Mouse (Mus musculus) Patski (cell line): Measurements from ENCODE around the gene Ccdc146. TPM values are rescaled to one million over a fixed set of nuclear protein-coding genes. Genes with fewer than 3 reads are reported as not detected.

Experiments used
- ATAC-seq: fragments of 100-300 bp; one replicate; pipeline ENCODE4 v1.8.0; 2021
- CTCF ChIA-PET: fragments of 350-600 bp; sonication (Branson Sonifier 250); formaldehyde crosslinking; loops from one replicate; lab custom pipeline; 2022; ENCODE audit warnings: inconsistent platforms; lab: Charles Lee
- POLR2A ChIA-PET: fragments of 350-600 bp; sonication (Branson Sonifier 250); formaldehyde crosslinking; loops from one replicate; lab custom pipeline; 2022; ENCODE audit warnings: antibody characterized with exemption, inconsistent platforms; lab: Charles Lee
- DNase-seq: peaks from one replicate; pipeline ENCODE4 v3.0.0-alpha.2; 2011; ENCODE audit warnings: low read depth, low spot score
- H3K27me3 ChIP-seq: fragments of 371-371 bp; one replicate; pipeline ENCODE4 v1.5.1; 2021
- CTCF ChIP-seq: fragments of 100-300 bp; IDR thresholded peaks from one replicate; pipeline ENCODE4 v1.5.1; 2021
- in situ Hi-C: fragments of 300-500 bp; cut with MboI; formaldehyde crosslinking; loops from 3 replicates; pipeline ENCODE4 v1.11.1; 2018; ENCODE audit warnings: low pct_unique_long_range_greater_than_20kb, mixed read lengths
- polyA plus RNA-seq: library from polyadenylated mRNA; unstranded; gene quantifications from one replicate; pipeline ENCODE4 v1.2.3, GENCODE M21; 2021

Ccdc146 gene
- 0.37 TPM for polyA plus RNA-seq

DNA sequence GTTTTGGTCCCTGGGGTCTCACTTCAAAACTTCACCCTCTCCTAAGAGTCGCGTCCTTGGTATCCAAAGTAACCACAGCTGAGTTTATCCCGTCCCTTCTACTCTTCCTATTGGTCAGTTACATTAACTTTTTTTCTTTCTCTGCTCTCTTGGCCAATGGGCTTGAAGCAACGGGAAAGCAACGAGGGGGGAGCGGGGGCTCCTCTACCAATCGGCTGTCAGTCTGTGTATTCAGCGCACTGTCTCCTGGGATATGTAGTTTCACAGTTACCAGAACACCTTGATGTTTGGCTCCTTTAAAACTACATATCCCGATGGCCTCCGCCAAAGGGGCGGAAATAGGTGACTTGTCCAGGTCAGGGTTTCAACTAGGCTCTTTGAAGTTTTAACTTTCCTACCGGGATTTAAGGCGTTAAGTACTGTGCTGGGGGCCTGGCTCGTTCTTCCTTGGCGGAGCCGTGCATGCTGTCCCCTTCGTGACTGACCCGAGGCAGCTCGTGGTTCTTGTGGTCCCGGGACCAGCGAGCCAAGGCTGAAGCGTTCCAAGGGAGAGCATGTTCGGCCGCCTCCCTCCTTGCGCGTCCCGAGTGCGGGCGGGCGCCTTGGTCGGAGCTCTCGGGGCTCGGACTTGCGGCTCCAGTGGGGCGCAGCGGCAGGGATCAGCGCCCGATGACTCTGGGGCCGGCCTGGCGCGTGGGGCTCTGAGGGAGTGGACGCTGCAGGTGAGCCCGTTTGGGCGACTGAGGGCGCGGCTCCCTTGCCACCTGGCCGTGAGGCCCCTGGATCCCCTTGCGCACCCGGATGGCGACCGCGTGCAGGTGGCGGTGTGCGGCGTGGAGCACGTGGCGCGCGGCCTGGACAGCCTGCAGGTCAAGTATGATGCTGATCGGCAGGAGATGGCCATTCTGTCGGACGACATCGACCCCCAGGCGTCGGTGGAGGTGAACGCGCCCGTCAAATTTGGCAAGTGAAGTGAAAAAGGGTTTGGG, at the start of gene Ccdc146, which contains the start of gene Fam185a:
TSS of gene Ccdc146 (minus strand) at position 64 of the 989 bp plus-strand sequence.
TSS of gene Fam185a (plus strand) at position 345 of the 989 bp plus-strand sequence.
- ChIA-PET POLR2A (no interaction called here), CTCF (interaction anchor here (1.3 to 1.4 kb wide), 2 partner anchors 157 to 216 kb away, joined by 3 to 4 read pairs; no protein-coding TSS in a partner anchor)
- DNase-seq (peak; percentile 95), ATAC-seq (peak; percentile 98)
- TF ChIP-seq CTCF = no peak
- in situ Hi-C loops = loop anchor here (5.0 to 25.0 kb wide), 4 partner anchors 162 to 513 kb away; no protein-coding TSS in a partner anchor
- peaks cover 6% of the 10 kb centered on the region for H3K27me3 ChIP-seq

DNA sequence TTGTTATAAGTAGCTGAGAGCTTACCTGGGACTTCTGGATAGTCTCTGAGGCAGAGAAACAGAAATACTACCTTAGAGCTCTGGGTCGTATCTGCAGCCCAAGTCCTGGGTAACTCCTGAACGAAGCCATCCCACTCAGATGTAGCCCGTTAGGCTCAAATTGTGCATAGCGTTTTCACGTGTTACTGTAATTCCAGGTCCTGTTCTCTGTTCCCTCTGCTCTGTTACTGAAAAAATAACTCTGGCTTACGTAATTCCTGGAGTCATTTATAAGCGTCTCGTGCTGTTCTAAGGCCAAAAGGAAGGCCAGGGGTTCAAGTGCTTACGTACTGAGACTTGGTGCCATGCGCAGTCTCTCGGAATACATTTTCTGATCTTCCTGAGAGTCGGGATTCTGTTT, 43.6 kb upstream of the Ccdc146 start:
- no peak for ATAC-seq
- POLR2A ChIA-PET = no interaction called here
- CTCF ChIA-PET = interaction anchor here (2.2 kb wide), 1 partner anchor 10 kb away, joined by 7 read pairs; no protein-coding TSS in a partner anchor

DNA sequence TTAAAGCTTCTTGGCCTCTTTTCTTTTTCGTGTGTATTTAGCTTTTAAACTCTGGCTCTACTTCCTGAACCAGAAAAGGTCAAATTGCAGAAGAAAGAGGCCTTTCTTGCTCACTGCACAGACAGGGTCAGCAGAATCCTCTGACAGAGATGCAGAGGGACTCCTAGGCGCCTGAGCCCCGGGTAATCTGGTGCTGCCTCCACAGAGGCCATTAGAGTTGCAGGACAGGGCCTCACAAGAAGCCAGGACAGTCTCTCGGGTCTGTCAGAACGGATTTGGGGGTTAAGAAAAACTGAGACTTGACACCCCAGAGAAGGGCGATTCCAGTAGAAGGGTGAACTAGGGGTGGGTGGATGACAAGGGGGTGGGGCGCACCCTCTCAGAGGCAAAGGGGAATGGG, 42.9 kb upstream of the Ccdc146 start:
- POLR2A ChIA-PET = no interaction called here
- ATAC-seq (no peak), DNase-seq (no peak)

More for the DNA sequence above, 43.6 kb upstream of the Ccdc146 start:
- DNase-seq = no peak
- H3K27me3 ChIP-seq = no peaks in the 10 kb centered on the region
- no peak for TF ChIP-seq CTCF
- in situ Hi-C loops = no loop called here

DNA sequence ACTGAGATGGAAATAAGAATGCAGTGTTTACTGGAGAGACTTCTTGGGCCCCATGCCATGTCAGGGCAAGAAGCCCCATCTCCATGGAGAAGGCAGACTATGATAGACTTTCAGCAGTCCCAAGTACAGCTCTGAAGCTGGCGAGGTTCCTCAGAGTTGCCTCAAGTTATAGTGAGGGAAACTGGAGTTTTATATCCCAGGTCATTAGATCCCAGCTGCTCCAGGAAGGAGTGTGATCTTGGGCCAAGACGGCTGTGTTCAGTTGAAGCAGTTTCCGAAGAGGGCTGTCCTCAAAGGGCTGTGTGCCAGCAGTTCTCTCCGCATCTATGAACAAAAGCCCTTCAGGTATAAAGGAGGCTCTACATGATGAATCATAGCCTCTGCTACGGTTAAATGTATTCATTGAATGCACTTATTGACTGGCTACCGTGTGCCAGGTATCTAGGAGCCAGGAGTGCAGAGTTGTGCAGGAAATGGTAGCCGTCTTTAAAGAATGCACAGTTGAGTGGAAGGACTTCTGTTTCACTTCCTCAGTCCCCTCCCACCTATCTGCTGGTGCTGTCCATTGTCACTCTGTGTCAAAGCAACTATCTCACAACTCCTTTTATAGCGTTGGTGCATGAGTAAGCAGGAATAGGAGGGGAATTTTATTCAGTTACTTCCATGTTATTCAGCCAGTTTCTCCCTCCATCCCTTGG, 16.5 kb upstream of the Ccdc146 start:
- ATAC-seq (peak; percentile 39), DNase-seq (no peak)
- ChIA-PET POLR2A (no interaction called here), CTCF (interaction anchor here (2.0 kb wide), 1 partner anchor 10 kb away, joined by 5 read pairs; no protein-coding TSS in a partner anchor)
- no peak for TF ChIP-seq CTCF
- no peaks in the 10 kb centered on the region for H3K27me3 ChIP-seq
- in situ Hi-C loops = no loop called here

More for the DNA sequence above, 42.9 kb upstream of the Ccdc146 start:
- TF ChIP-seq CTCF = no peak
- CTCF ChIA-PET = interaction anchor here (1.0 to 2.2 kb wide), 2 partner anchors 9 to 18 kb away, joined by 3 to 7 read pairs; no protein-coding TSS in a partner anchor
- H3K27me3 ChIP-seq = no peaks in the 10 kb centered on the region
- in situ Hi-C loops = no loop called here

DNA sequence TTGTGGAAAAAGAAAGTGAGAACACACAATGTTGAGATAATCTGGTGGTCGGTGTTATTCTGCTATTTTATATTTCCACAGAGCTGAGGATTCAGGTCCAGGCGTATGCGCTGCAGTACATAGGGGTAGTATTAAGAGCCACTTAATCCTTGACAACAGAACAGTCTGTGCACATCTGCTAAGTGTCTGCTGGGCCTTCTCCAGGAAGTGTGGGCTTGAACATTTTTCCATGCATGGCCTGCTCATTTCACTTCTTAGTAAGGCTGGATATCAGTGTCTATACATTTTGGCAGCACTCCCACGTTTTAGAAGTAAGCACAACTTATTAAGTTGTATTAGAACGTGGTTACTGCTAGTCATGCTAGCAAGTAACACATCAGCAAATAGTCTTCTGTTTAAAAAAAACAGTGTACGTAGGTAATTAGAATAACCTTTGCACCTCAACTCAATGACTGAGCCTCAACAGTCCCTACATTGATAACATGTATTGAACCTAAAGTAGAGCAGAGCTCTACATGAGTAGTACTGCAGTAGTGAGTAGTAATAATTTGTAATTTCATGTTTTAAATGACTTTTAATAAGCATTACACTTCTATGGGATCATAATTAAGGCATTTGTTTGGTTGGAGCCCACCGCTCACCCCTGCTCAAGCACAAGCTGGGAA, 15.1 kb upstream of the Ccdc146 start:
- ChIA-PET POLR2A (no interaction called here), CTCF (interaction anchor here (1.0 to 1.1 kb wide), 2 partner anchors 9 to 202 kb away, joined by 3 to 4 read pairs; no protein-coding TSS in a partner anchor)
- in situ Hi-C loops = no loop called here
- TF ChIP-seq CTCF = no peak
- no peaks in the 10 kb centered on the region for H3K27me3 ChIP-seq
- no peak for ATAC-seq
- DNase-seq = no peak

DNA sequence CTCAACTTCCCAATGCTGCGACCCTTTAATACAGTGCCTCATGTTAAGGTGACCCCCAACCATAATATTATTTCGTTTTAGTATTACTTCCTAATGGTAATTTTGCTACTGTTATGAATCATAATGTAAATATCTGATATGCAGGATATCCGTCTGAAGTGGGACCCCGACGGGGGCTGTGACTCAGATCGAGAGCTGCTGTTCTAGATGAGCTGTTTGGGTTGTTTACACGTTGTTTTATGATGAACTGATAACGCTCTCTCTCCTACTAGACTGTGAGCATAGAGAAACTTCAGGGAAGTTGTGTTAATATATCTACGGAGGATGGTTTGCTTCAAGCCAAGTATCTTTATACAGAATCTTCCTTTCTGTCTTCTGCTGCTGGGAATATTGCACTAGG, 14.0 kb upstream of the Ccdc146 start:
- H3K27me3 ChIP-seq = no peaks in the 10 kb centered on the region
- in situ Hi-C loops = no loop called here
- no peak for DNase-seq
- CTCF ChIA-PET = interaction anchor here (1.0 to 1.5 kb wide), 4 partner anchors 8 to 203 kb away, joined by 3 to 4 read pairs (median 3); no protein-coding TSS in a partner anchor
- POLR2A ChIA-PET = no interaction called here
- no peak for ATAC-seq
- TF ChIP-seq CTCF = no peak

DNA sequence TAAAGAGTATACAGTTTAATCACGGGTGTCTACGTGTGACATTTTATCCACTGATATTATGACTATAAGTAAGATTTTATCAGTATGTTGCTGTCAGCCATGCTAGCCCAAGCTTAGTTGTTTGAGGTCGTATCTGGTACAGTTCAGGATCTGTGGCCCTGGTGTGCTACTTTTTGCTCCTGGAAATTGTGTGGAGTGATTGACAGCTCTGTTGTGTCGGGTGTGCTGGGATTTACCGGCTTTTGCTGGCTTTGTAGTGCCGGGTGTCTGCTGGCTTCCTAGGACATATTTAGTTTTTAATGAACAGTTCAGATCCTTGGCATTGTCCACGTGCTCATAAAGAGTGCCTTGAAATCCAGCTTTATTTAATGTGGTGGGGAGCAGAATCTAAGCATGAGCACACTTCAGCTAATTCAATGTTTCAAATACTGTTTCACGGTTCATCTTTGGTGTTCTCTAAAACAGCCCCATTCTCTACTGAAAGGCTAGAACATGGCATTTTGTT, 12.0 kb upstream of the Ccdc146 start:
- POLR2A ChIA-PET = interaction anchor here (1.0 kb wide), 1 partner anchor 209 kb away, joined by 3 read pairs; the partner anchor contains the start of genes Armc10 and Fbxl13
- in situ Hi-C loops = no loop called here

DNA sequence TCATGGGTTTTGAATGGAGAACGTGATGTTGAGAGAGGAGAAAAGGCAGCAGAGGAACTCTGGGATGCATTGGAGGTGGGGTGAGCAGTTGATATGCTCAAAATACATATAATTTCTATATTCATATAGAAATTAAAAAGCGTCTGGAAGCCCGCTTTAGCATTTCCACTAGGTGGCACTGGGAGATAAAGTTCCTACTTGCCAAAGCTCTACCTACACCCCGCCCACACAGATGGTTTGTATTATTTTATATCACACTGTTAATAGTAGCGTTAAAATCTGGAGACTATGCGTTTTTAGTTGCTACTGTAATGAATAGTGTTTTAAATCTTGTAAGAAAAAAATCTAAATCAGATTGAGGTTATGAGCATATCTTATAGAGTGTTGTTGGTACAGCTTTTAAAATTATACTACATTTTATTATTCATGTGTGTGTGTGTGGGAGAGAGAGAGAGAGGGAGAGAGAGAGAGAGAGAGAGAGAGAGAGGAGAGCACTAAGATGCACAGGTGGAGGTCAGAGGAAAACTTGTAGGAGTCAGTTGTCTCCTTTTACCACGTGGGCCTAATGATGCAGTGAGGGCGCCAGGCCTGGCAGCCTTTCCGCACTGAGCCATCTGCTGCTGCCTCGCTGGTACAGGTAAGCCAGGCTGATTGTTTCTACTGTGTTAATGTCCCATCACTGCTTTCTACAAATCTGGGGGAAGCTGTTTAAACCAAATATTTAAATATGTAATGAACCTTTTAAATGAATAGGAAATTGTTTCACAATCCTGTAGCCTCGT, 9.9 kb upstream of the Ccdc146 start:
- no peaks in the 10 kb centered on the region for H3K27me3 ChIP-seq
- POLR2A ChIA-PET = no interaction called here
- in situ Hi-C loops = no loop called here
- DNase-seq = no peak
- CTCF ChIA-PET = interaction anchor here (0.8 to 5.1 kb wide), 9 partner anchors 41 to 207 kb away, joined by 3 to 46 read pairs (median 3); no protein-coding TSS in a partner anchor
- no peak for ATAC-seq
- peak; percentile 82 for TF ChIP-seq CTCF

More for the DNA sequence above, 12.0 kb upstream of the Ccdc146 start:
- no peak for ATAC-seq
- no peaks in the 10 kb centered on the region for H3K27me3 ChIP-seq
- CTCF ChIA-PET = interaction anchor here (1.0 to 5.1 kb wide), 2 partner anchors 148 to 152 kb away, joined by 4 to 46 read pairs; no protein-coding TSS in a partner anchor
- no peak for TF ChIP-seq CTCF
- no peak for DNase-seq
